Mouse (Mus musculus) megakaryocyte, adult 5-6 weeks (primary cell): ENCODE measurements around the gene Dppa1. TPM values are rescaled to one million over a fixed set of nuclear protein-coding genes. Genes with fewer than 3 reads are reported as not detected.
"Not testable (repeated sequence)": the region's sequence is repeated elsewhere in the genome, so short reads cannot be mapped to it uniquely, and the experiment has no call there.

ENCODE experiments used
- ATAC-seq: 2 replicates; pipeline ENCODE4 v1.8.0; 2016; ENCODE audit warnings: mild to moderate bottlenecking, inconsistent platforms; ENCODE audit not compliant: poor library complexity, severe bottlenecking
- total RNA-seq, 2 experiments: library from RNA; stranded (forward) in 1 of 2; stranded (reverse) in 1 of 2; fragments of 153-499, 151-499 nt in 1 of 2; fragments of 221-1000, 200-1000 nt in 1 of 2; gene quantifications; 2 replicates each; pipeline versions ENCODE4 v1.2.3 to v1.2.4; 2015 to 2017

Gene Dppa1
- total RNA-seq (2015), result not detected in 2 replicates
- not detected in 2 replicates for total RNA-seq (2017)

GRCm38 (mm10) chr11:46629211-46629795 lies at the start of gene Dppa1:
Gene Dppa1 (minus strand): TSS chr11:46629261.
- ATAC-seq, result no peak

- no peak for ATAC-seq
Measured at GRCm38 (mm10) chr11:46667938-46668337, 38.9 kb upstream of the Dppa1 start.

GRCm38 (mm10) chr11:46667105-46667504 lies 38.0 kb upstream of the Dppa1 start:
- no peak for ATAC-seq

- ATAC-seq, result peak; percentile 72; the same call in 1 of the 2 replicates
Measured at GRCm38 (mm10) chr11:46665599-46666522, 36.8 kb upstream of the Dppa1 start.

GRCm38 (mm10) chr11:46663215-46663614 lies 34.2 kb upstream of the Dppa1 start:
- no peak for ATAC-seq

GRCm38 (mm10) chr11:46652476-46652875 lies 23.4 kb upstream of the Dppa1 start:
- no peak for ATAC-seq

GRCm38 (mm10) chr11:46649655-46650054 lies 20.6 kb upstream of the Dppa1 start:
- ATAC-seq, result not testable (repeated sequence)

GRCm38 (mm10) chr11:46644824-46645223 lies 15.8 kb upstream of the Dppa1 start:
- ATAC-seq, result no peak

GRCm38 (mm10) chr11:46636568-46636967 lies 7.5 kb upstream of the Dppa1 start:
- no peak for ATAC-seq

- ATAC-seq, result not testable (repeated sequence)
Measured at GRCm38 (mm10) chr11:46635516-46635915, 6.5 kb upstream of the Dppa1 start.

GRCm38 (mm10) chr11:46631635-46632034 lies 2.6 kb upstream of the Dppa1 start:
- ATAC-seq, result peak; percentile 69

- ATAC-seq, result no peak
Measured at GRCm38 (mm10) chr11:46620414-46621168, 8.5 kb downstream of the Dppa1 start.

GRCm38 (mm10) chr11:46619929-46620328 lies 9.1 kb downstream of the Dppa1 start:
- ATAC-seq, result no peak

GRCm38 (mm10) chr11:46592416-46592815 lies 36.6 kb downstream of the Dppa1 start:
- no peak for ATAC-seq

GRCm38 (mm10) chr11:46582741-46583140 lies 46.3 kb downstream of the Dppa1 start:
- no peak for ATAC-seq

GRCm38 (mm10) chr11:46580428-46580827 lies 48.6 kb downstream of the Dppa1 start:
- ATAC-seq, result no peak

GRCm38 (mm10) chr11:46578771-46579281 lies 50.2 kb downstream of the Dppa1 start:
- ATAC-seq, result no peak

- ATAC-seq, result no peak
Measured at GRCm38 (mm10) chr11:46571327-46571726, 57.7 kb downstream of the Dppa1 start, which contains the start of gene BC053393. Gene BC053393 (plus strand): TSS chr11:46571536.

- no peak for ATAC-seq
Measured at GRCm38 (mm10) chr11:46569107-46569506, 60.0 kb downstream of the Dppa1 start.

- no peak for ATAC-seq
Measured at GRCm38 (mm10) chr11:46565967-46566366, 63.1 kb downstream of the Dppa1 start.

GRCm38 (mm10) chr11:46564671-46565070 lies 64.4 kb downstream of the Dppa1 start:
- no peak for ATAC-seq
